Mouse (Mus musculus) kidney, postnatal 36 days (tissue): ENCODE measurements around the gene Ifna11.
A peak's percentile ranks its signal among the peaks of the same experiment; 100 is the strongest.

Source experiments
- DNase-seq, 2 experiments: peaks; one replicate each; pipeline ENCODE4 v3.0.0; 2021 to 2022; ENCODE audit warnings: mixed read lengths in 2 of 2

The Ifna11 gene

DNA sequence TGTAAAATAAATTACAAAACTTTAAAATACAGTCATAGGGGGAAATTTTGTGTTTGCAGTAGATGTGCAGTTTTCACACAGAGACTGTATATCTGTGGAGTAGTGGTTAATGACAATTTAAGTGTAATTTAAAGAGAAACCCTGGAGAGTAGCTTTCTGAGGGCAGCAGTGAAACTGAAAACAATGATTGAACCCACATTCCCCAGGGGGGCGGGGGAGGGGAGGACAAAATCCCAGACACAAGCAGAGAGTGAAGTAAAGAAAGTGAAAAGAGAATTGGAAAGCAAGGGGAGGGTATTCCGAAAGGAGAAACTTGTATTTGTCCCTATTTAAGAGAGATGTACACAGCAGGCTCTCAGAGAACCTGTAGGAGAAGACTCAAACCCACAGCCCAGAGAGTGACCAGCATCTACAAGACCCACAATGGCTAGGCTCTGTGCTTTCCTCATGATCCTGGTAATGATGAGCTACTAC lies 21.7 kb downstream of the Ifna11 start, which contains the start of gene Ifna4:
TSS of gene Ifna4 (plus strand) at position 424 of the 474 bp plus-strand sequence.
- no peak for DNase-seq

DNA sequence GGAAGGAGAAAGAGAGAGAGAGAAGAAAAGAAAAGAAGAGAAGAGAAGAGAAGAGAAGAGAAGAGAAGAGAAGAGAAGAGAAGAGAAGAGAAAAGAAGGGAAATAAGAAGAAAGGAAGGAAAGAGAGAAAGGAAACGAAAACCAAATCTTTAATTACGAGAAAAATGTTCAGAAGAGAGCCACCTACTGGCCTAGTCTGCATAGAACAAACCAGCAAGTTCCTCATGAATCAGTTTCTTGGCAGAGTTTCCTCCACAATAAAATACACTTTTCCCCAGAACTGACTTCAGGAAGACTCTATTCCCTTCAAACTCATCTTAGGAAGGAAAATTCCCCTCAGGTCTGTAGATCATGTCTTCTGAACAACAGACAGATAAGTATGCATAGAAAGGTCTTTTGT lies 25.6 kb downstream of the Ifna11 start:
- no peak for DNase-seq

DNA sequence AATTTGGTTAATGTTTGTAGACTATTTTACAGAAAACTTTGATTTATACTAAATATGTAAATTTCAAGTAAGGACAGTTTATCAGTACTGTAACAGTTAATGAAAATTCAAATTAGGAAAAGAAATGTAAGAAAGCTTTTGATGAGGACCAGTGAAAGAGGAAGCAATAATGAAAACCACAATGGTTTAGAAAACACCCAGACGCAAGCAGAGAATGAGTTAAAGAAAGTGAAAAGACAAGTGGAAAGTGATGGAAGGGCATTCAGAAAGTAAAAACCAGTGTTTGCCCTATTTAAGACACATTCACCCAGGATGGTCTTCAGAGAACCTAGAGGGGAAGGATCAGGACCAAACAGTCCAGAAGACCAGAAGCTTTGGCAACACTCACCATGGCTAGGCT lies 29.9 kb downstream of the Ifna11 start, which contains the start of gene Ifna1:
TSS of gene Ifna1 (plus strand) at position 390 of the 400 bp plus-strand sequence.
- DNase-seq = no peak

DNA sequence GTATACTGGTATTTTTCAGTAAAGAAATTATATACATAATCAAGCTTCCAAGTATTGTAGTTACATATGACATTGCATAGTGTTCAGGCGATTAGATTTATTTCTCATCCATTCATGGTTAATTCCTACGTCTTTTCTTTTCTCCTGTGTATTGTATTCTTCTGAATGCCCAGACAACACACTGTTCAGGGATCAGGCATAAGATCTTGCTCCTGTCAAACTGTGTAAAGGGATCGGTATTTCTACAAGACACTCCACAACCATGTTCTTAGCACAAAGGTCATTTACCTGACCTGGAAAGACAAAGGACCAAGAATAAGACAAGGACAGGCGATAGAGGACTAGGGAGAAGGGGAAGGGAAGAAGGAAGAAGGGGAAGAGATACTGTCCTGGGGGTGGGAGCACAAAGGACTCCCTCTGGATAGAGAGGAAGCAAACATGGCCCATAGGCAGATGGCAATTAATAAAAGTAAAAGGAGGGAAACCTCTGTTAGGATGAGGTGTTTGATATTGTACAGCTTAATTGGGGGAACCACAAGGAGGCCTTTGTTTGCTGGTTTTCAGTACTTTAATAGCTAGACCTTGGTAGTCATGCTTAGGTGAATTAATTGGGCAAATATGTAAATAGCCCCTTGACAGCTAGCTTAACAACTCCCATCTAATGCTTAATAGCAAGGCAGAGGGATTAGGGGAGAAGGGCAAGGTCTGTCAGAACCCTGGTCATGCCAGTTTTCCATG lies 31.4 kb downstream of the Ifna11 start:
- DNase-seq = no peak

DNA sequence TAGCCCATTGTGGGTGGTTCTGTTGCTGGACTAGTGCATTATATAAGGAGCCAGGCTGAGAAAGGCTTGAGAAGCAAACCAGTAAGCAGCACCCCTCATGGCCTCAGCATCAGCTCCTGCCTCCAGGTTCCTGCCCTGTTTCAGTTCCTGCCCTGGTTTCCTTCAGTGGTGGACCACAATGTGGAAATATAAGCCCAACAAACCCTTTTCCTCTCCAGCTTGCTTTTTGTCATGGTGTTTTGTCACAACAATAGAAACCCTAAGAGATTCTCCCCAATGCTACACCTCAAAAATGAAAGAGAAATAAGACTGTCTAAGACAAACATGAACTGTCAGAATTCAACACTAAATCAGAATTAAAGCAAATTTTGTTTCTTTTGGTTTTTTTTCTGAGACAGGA lies 39.5 kb downstream of the Ifna11 start:
- DNase-seq = no peak

DNA sequence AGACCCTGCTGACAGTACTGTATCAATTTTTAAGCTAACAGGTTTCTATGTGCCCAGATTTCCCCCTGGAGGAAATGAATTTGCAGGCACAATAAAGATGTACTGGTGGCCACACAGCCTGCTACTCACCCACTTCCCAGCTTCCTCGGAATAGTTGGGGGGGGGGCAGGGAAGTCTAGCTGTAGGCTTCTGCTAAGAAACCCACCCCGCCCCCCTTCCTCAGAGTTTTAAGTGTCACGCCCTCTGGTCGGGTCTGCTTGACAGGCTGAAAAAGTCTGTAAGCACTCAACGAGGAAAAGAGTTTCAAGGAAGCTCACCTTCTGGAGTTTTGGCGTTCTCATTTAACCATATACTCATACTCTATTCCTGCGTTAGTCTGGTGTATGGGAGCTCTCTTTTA lies 43.5 kb downstream of the Ifna11 start:
- DNase-seq = no peak

DNA sequence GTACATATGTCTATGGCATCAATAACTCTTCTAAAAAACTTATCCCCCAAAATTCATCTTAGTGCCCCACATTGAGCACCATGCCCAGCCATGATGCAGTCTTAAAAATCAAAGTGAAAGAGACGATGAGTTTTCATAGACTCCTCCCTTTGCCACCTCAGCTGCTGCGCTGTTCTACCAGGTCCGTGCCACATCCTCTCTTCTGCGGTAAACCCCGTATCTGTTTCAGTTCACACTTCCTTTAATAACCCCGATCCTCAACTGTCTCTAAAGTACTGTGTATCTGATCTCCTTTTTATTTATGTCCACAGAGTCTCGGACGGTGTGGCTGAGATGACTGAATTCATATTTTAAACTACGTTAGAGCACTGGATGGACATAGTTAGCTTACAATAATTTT lies 44.8 kb downstream of the Ifna11 start:
- no peak for DNase-seq

DNA sequence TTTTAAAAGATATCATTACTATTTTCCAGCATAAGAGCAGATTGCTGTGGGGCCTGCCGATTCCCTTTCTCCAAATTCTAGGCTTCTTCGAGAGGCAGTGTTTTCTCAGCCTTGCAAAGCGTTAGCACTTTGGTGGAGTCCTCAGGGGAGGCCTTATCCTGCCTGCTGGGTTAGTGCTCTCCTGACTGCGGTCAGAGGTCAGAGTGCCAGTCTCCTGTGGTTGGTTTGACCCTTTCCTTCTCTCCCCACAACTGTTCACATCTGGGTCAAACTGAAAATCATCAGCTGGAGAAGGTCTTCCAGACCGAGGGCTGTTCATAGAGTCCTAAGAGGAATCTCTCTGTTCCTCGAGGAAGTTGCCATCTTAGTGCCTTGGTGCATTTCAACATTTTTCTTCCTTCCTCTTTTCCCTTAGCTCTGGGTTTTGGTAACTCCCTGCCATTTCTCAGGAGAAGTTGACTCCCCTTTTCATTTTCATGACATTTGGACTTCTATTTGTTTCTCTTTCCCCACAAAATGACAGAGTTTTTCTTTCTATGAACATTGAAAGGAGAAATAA lies 45.3 kb downstream of the Ifna11 start:
- peak; percentile 16 to 28 for DNase-seq

DNA sequence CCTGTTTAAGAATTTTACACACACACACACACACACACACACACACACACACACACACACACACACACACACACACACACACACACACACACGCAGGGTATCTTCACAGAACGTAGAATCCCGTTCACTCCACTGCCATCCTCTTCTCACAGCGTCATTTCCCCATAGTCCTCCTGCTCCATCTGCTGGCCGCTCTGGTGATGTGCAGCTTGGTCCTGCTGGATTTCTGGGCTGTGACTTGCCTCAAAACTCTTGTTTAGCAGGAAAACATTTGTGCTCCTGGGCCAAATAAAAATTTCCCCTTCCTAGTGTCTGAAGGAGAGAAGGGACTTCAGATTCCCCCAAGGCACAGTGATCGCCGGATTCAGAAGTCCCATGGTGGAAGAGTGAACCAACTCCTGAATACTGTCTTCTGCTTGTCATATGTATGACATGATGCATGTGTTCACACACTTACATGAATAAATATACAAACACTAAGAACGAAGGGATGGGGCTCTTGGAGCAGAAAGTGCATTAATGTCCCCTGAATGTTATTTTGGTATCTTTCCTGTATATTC lies 47.7 kb downstream of the Ifna11 start:
- DNase-seq = peak; percentile 66 to 87

DNA sequence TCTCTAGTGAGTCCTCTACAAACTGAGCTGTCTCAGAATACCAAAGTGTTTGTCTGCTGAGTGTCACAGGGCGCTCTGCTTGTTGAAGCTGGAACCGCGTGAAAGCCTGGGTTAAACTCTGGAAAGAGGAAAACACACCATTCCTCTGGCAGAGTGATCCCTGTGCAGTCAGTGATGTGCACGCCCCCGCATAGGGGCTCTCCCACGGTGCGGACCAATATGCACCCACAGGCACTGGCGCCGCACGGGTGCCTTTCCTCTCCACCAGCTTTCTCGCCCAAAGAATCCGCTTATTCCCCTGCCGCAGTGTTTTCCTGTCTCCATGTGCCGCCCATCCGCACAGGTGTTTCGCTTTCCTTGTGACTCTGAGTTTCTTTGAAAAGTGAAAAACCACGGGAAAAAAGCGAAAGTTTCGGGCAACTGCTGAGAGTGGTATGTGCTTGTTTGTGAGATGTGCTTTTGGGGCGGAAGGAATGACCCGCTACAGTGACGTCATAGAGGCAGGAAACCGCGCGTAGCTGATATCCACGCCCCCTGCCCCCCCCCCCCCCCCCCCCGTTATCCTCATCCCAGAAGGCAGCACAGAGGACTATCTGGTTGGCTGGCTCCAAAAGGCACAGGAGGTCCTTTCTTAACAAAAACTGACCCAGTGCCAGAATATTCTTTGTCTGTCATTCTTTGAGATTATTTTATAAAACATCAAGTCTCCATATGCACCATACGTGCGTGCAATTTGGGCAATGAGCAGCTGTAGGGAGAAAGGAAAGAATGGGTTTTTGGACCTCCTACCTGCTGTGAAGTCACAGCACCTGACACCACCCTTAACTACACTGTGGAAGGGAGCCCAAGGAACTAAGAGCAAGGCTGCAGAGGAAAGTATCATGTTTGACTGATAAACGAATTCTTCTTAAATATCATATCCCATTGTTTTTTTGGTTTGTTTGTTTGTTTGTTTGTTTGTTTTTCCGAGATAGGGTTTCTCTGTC lies 48.5 kb downstream of the Ifna11 start:
- peak; percentile 17 to 18 for DNase-seq
